Mouse (Mus musculus): ENCODE measurements around the gene Fam118b. TPM values are rescaled to one million over a fixed set of nuclear protein-coding genes. Genes with fewer than 3 reads are reported as not detected.

Gene Fam118b
- 62.2 and 62.6 TPM in 2 replicates for polyA plus RNA-seq (2016; fragmentation: Nextera tagmentation; extraction: Ambion mirVana)

DNA sequence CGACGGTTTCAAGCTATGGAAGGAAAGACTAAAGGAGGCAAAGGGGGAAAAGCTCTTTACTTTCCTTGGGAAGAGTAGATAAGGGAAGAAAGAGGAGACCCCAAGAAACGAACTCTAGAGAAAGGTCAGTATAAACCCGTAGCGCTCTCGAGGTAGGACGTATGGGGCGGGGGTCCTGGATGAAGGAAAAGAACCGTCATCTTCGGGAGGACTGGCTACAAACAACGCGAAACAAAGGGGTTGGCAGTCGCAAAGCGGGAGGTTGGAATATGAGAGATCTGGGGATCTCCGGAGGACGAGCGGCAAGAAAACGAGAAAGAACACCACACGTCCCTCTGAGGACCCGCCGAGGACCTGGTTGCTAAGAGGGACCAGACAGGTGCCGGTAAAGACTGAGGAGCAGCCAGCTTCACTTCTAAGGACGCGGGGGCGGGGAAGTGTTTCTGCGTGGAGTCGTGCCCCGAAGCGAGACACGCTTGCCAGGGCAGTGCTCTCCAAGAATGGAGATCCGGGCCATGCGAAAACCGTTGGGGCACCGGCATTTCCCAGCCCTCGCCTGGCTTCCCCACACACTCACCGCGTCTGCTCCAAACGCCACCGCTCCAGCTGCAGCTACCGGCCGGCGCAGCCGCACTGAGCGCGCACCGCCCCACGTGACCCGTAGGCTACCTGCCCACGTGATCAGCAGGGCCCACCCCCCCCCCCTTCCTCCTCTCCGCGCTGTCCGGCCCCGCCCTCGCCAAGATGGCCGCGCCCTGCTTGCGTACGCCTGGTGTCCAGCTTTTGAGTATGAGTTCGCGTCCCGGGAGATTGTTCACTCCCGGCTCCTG is at the start of gene Fam118b, which contains the start of gene Rpusd4:
Gene Fam118b (minus strand): TSS at position 660 of the 830 bp plus-strand sequence.
Gene Rpusd4 (plus strand): TSS at position 720 of the 830 bp plus-strand sequence.
- ATAC-seq (ENCODE audit: low FRiP score) = peak; percentile 96
- Histone ChIP-seq H3K4me2 (replicated peaks) (peak within 1 kb of the TSS; percentile 80), H3K9me3 (replicated peaks) (no peaks in the 10 kb centered on the region), H3K9ac (peak within 1 kb of the TSS; percentile 75), H3K4me3 (peak within 1 kb of the TSS; percentile 61), H3K36me3 (peaks cover 8% of the 10 kb centered on the region), H3K4me1 (peaks cover 14% of the 10 kb centered on the region), H3K27me3 (no peaks in the 10 kb centered on the region), H3K27ac (peak within 1 kb of the TSS; percentile 79)
- under 1% methylated on average over 54 of the region's 62 CpGs for WGBS

DNA sequence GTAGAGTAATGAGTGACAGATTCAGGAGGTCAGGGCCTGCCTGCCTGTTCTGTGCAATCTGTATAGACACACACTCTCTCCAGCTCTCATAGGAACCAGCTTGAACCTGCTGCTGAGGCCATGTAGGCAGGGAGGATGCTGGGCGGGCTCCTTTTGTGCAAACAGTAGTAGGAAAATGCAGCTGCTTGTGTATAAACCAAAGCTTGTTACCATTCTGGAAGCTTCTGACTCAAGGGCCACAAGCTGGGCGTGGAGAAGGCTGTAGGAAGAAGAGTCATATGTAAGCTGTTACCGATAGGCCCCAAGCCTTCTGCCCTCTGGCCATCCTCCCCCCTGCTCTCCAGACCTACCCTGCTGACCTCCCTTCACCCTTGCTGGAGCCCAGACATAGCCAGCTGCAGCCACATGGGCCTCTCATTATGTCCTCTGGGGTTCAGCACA is 49.2 kb upstream of the Fam118b start:
- no peak for ATAC-seq (ENCODE audit: low FRiP score)

DNA sequence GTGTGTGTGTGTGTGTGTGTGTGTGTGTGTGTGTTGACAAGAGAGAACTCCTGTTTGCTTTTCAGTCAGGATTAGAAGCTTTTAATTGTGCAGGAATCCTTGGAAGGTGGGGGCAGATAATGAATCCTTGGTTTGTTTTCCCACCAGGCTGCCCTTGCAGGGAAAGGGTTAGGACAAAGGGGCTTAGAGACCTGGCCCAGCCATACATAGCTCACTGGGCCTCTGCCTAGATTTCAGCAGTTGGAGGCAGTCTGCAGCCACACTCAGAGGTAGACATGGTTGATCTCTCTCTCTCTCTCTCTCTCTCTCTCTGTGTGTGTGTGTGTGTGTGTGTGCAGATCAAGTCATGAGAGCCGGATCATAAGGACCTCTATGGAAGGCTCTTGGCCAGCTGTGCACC is 46.6 kb upstream of the Fam118b start:
- H3K4me1 ChIP-seq = peaks cover 38% of the 10 kb centered on the region
- no peak overlapping the region for H3K27ac ChIP-seq
- peaks cover 36% of the 10 kb centered on the region; the same call in 1 of the 2 replicates for H3K27me3 ChIP-seq
- H3K36me3 ChIP-seq = no peaks in the 10 kb centered on the region
- 31% methylated on average over 1 of the region's 1 CpGs for WGBS
- no peak for ATAC-seq (ENCODE audit: low FRiP score)
- no peaks in the 10 kb centered on the region for H3K9me3 ChIP-seq (replicated peaks)
- H3K4me3 ChIP-seq = no peak overlapping the region
- no peak overlapping the region for H3K9ac ChIP-seq
- no peak overlapping the region for H3K4me2 ChIP-seq (replicated peaks)

More for the DNA sequence above, 49.2 kb upstream of the Fam118b start:
- no peaks in the 10 kb centered on the region for H3K36me3 ChIP-seq
- WGBS = 30% methylated on average over 3 of the region's 3 CpGs
- no peak overlapping the region for H3K9ac ChIP-seq
- peaks cover 50% of the 10 kb centered on the region for H3K27me3 ChIP-seq
- H3K4me3 ChIP-seq = no peak overlapping the region
- H3K9me3 ChIP-seq (replicated peaks) = no peaks in the 10 kb centered on the region
- H3K4me2 ChIP-seq (replicated peaks) = no peak overlapping the region
- H3K27ac ChIP-seq = no peak overlapping the region
- peaks cover 38% of the 10 kb centered on the region for H3K4me1 ChIP-seq

DNA sequence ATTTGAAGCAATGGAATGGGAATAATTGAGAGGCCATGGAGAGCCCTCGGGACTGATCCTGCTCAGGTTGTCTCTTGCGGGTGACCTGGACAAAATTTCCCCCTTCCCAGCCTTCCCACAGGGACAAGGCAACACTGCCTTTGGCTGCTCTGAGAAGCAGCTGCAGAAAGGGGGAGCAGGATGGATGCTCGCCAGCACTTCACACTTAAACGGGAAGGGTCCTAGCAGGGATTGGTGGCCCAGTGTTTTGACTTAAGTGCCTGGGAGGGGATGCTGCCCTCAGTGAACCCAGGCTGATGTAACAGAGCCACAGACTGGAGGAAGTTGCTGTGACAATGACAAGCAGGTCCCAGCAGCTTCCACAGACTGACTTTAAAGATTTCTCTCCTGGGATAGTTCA is 46.0 kb upstream of the Fam118b start:
- Histone ChIP-seq H3K27ac (no peak overlapping the region), H3K36me3 (no peaks in the 10 kb centered on the region), H3K4me2 (replicated peaks) (no peak overlapping the region), H3K4me1 (peaks cover 32% of the 10 kb centered on the region), H3K9me3 (replicated peaks) (no peaks in the 10 kb centered on the region), H3K9ac (no peak overlapping the region), H3K4me3 (no peak overlapping the region), H3K27me3 (peaks cover 36% of the 10 kb centered on the region; the same call in 1 of the 2 replicates)
- 36% methylated on average over 4 of the region's 4 CpGs for WGBS
- ATAC-seq (ENCODE audit: low FRiP score) = no peak

DNA sequence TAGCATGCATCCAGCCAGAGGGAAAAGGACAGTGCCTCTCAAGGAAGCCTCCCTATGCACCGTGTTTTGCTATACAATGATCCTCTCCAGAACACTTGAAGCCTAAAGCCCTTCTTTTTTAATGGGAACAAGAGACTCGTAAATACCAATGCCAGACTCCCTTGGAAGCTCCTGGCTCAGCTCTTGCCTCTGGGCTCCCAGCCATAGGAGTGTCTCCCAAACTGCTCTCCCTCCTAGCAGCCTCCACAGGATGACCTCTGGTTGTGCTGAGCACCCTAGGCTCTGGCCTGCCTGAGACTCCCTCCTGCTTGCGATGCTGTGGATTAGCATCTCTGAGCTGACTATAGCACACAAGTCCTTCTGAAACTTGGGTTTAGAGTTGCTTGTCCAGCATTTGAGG is 44.9 kb upstream of the Fam118b start:
- H3K27me3 ChIP-seq = peaks cover 30% of the 10 kb centered on the region; the same call in 1 of the 2 replicates
- no peak overlapping the region for H3K27ac ChIP-seq
- H3K9ac ChIP-seq = no peak overlapping the region
- no peak overlapping the region for H3K4me3 ChIP-seq
- no peaks in the 10 kb centered on the region for H3K9me3 ChIP-seq (replicated peaks)
- peaks cover 23% of the 10 kb centered on the region for H3K4me1 ChIP-seq
- no peak for ATAC-seq (ENCODE audit: low FRiP score)
- no peak overlapping the region for H3K4me2 ChIP-seq (replicated peaks)
- WGBS = 75% methylated on average over 3 of the region's 3 CpGs
- no peaks in the 10 kb centered on the region for H3K36me3 ChIP-seq

DNA sequence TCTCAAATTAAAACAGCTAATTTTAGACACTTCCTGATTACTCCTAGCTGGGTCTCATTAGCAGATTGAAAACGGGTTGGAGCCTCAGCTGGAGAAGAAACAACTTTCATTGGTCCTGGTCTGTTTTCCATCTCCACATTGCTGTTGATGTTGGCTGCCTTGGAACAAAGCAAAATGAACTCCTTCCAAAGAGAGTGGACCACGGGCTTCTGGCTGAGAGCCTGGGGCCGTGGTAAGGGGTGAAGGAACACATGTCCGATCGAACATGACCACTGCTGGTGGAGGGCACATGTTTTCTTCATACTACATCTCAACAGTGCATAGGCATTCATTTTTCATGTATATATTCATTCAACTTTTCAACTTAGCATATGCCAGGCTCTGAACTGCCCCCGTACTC is 42.8 kb upstream of the Fam118b start:
- WGBS = 83% methylated on average over 6 of the region's 6 CpGs
- Histone ChIP-seq H3K9ac (no peak overlapping the region), H3K36me3 (no peaks in the 10 kb centered on the region), H3K27ac (no peak overlapping the region), H3K4me1 (peaks cover 10% of the 10 kb centered on the region), H3K4me2 (replicated peaks) (no peak overlapping the region), H3K27me3 (peaks cover 21% of the 10 kb centered on the region; the same call in 1 of the 2 replicates), H3K9me3 (replicated peaks) (no peaks in the 10 kb centered on the region), H3K4me3 (no peak overlapping the region)
- no peak for ATAC-seq (ENCODE audit: low FRiP score)

DNA sequence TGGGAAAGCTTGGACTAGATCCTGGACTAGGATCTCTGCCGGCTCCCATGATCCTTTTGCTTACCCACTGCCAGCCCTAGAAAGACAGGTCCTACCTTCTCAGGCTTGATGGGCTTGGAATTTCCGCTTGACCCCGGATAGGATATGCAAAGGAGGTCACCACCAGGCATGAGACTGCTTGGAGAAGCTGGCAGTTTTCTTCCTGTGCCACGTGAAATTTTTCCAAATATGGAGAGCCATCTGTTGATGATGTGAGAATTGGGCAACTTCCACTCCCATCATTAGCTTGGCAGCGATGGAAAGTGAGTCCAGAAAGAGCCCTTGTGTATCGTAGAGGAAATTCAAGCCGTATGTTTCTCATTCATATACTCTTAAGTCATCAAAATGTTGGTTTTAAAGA is 39.9 kb upstream of the Fam118b start:
- Histone ChIP-seq H3K27me3 (peaks cover 7% of the 10 kb centered on the region; the same call in 1 of the 2 replicates), H3K27ac (no peak overlapping the region)

DNA sequence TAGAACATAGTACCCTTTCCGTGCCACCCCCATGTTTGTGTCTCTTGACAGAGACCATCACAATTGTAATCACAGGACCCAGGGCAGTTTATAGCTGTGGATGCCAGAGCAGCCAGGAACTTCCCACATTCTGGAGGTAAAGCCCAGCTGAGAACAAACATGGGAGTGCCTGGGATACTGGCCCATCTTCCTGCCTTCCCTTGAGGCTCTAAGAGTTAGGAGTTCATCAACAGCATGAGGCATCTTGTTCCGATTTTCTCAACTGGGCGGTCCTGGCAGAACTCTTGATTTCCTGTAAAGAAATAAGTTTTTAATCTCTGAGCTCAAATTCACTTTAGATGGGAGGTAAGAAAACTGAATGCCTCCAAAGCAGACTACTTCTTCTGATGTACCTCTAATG is 34.6 kb upstream of the Fam118b start:
- H3K4me1 ChIP-seq = no peaks in the 10 kb centered on the region
- H3K9ac ChIP-seq = no peak overlapping the region
- H3K9me3 ChIP-seq (replicated peaks) = no peaks in the 10 kb centered on the region
- no peak overlapping the region for H3K4me2 ChIP-seq (replicated peaks)
- ATAC-seq (ENCODE audit: low FRiP score) = no peak
- peaks cover 10% of the 10 kb centered on the region for H3K27me3 ChIP-seq
- H3K4me3 ChIP-seq = no peak overlapping the region
- H3K36me3 ChIP-seq = no peaks in the 10 kb centered on the region
- WGBS = 90% methylated on average over 3 of the region's 3 CpGs
- no peak overlapping the region for H3K27ac ChIP-seq

More for the DNA sequence above, 39.9 kb upstream of the Fam118b start:
- Histone ChIP-seq H3K9ac (no peak overlapping the region), H3K4me3 (no peak overlapping the region), H3K9me3 (replicated peaks) (no peaks in the 10 kb centered on the region), H3K36me3 (no peaks in the 10 kb centered on the region), H3K4me1 (no peaks in the 10 kb centered on the region), H3K4me2 (replicated peaks) (no peak overlapping the region)
- no peak for ATAC-seq (ENCODE audit: low FRiP score)
- WGBS = 82% methylated on average over 7 of the region's 7 CpGs

DNA sequence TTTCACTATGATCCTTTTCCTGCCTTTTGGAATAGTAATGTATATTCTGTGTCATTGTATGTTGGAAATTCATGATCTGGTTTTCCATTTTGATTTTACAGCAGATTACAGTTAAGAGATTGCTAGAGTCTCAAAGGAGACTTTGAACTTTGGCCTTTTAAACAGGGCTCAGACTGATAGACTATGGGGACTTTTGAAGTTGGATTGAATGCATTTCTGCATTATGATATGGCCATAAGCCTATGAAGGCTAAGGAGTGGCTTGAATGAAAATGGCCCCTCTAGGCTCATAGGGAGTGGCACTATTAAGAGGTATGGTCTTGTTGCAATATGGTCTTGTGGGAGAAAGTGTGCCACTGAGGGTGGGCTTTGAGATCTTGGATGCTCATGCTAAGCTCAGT is 30.2 kb upstream of the Fam118b start:
- Histone ChIP-seq H3K4me1 (no peaks in the 10 kb centered on the region), H3K4me2 (replicated peaks) (no peak overlapping the region), H3K27me3 (peaks cover 13% of the 10 kb centered on the region), H3K27ac (no peak overlapping the region), H3K9me3 (replicated peaks) (no peaks in the 10 kb centered on the region; the same call in 1 of the 2 replicates), H3K9ac (no peak overlapping the region), H3K36me3 (no peaks in the 10 kb centered on the region), H3K4me3 (no peak overlapping the region)
- no peak for ATAC-seq (ENCODE audit: low FRiP score)

DNA sequence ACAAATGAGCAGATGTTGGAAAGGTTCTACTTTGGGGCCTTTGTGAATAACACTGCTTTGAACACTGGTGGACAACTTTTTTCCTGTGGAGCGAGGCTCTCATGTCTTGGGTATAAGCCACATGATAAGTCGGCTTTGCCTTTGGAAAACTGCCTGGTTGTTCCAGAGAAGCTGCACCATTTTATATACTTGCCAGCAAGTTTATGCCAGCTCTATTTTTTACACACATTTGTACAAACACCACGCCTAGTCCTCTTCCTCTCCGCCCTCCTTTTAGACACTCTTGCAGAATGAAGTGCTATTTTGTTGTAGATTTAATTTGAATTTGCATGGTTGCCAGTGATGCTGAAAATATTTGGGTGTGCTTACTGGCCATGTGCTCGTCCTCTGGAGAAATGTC is 25.9 kb upstream of the Fam118b start:
- no peak for ATAC-seq (ENCODE audit: low FRiP score)
- Histone ChIP-seq H3K27ac (no peak overlapping the region), H3K27me3 (peaks cover 44% of the 10 kb centered on the region), H3K9me3 (replicated peaks) (no peaks in the 10 kb centered on the region; the same call in 1 of the 2 replicates), H3K9ac (no peak overlapping the region), H3K36me3 (no peaks in the 10 kb centered on the region), H3K4me3 (no peak overlapping the region), H3K4me1 (peaks cover 3% of the 10 kb centered on the region; the same call in 1 of the 2 replicates), H3K4me2 (replicated peaks) (no peak overlapping the region)
- 85% methylated on average over 5 of the region's 5 CpGs for WGBS

DNA sequence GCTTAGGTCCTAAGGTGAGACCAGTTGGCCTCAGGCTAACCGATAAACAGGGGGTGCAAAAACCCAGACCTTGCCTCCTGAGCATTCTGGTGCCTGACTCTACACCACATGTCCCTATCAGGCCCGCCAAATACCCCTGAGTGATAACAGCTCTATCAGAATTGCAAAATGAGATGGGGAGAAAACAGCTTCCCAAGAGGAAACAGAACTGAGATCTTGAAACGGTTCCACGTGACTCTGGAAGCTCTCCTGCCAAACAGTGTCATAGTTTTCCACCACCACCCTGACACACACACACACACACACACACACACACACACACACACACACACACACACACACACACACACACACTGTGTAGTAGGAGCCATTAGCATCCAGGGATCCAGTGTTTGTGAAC is 23.3 kb upstream of the Fam118b start:
- Histone ChIP-seq H3K9ac (no peak overlapping the region), H3K9me3 (replicated peaks) (no peaks in the 10 kb centered on the region), H3K4me3 (no peak overlapping the region), H3K4me1 (peaks cover 3% of the 10 kb centered on the region; the same call in 1 of the 2 replicates), H3K36me3 (no peaks in the 10 kb centered on the region), H3K27me3 (peaks cover 70% of the 10 kb centered on the region), H3K4me2 (replicated peaks) (no peak overlapping the region), H3K27ac (no peak overlapping the region)
- WGBS = 83% methylated on average over 4 of the region's 4 CpGs
- ATAC-seq (ENCODE audit: low FRiP score) = no peak

DNA sequence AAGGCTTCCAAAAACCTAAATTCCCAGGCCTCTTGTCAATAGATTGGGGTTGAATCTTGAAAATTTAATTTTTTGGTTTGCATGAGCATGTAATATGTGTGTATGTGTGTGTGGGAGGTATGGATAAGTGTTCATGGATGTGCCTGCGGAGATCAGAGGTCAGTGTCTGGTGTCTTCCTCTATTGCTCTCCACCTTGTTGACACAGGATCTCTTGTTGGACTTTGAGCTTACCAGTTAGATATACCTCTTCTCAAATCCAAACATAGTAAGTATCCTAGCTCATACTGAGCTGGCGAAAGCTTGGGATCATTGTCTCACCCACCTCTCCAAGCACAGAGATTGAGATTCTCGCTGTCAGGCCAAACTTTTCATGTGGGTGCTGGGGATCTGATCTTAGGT is 22.8 kb upstream of the Fam118b start:
- Histone ChIP-seq H3K4me2 (replicated peaks) (no peak overlapping the region), H3K36me3 (no peaks in the 10 kb centered on the region), H3K4me1 (peaks cover 3% of the 10 kb centered on the region; the same call in 1 of the 2 replicates), H3K4me3 (no peak overlapping the region), H3K9me3 (replicated peaks) (no peaks in the 10 kb centered on the region), H3K27me3 (peaks cover 75% of the 10 kb centered on the region), H3K9ac (no peak overlapping the region), H3K27ac (no peak overlapping the region)
- ATAC-seq (ENCODE audit: low FRiP score) = no peak
- WGBS = 92% methylated on average over 3 of the region's 3 CpGs

Measured in hindbrain, embryonic 12.5 days (tissue).